Mouse (Mus musculus): ENCODE data around the gene D16Ertd472e.

Gene D16Ertd472e

GRCm38 (mm10) chr16:78490779-78491178 is 85.7 kb downstream of the D16Ertd472e start:
- DNase-seq (ENCODE audit: low read depth, low spot score), result no peak
